Mouse (Mus musculus): Measurements from ENCODE around the gene Zbp1.

The Zbp1 gene

GRCm38 (mm10) chr2:173216840-173217239 is 1.9 kb downstream of the Zbp1 start:
- no peak for DNase-seq (ENCODE audit: low spot score in 2 of 2)

- no peak for DNase-seq (ENCODE audit: low spot score in 2 of 2)
Measured at GRCm38 (mm10) chr2:173212227-173212626, 6.5 kb downstream of the Zbp1 start.

- DNase-seq (ENCODE audit: low spot score in 2 of 2): no peak
Measured at GRCm38 (mm10) chr2:173209091-173209815, 9.5 kb downstream of the Zbp1 start.

- no peak for DNase-seq (ENCODE audit: low spot score in 2 of 2)
Measured at GRCm38 (mm10) chr2:173207051-173207450, 11.7 kb downstream of the Zbp1 start.

- no peak for DNase-seq (ENCODE audit: low spot score in 2 of 2)
Measured at GRCm38 (mm10) chr2:173205563-173206099, 13.1 kb downstream of the Zbp1 start.

GRCm38 (mm10) chr2:173204671-173205070 is 14.1 kb downstream of the Zbp1 start:
- no peak for DNase-seq (ENCODE audit: low spot score in 2 of 2)

- no peak for DNase-seq (ENCODE audit: low spot score in 2 of 2)
Measured at GRCm38 (mm10) chr2:173203726-173204125, 15.0 kb downstream of the Zbp1 start.

GRCm38 (mm10) chr2:173202924-173203689 is 15.6 kb downstream of the Zbp1 start:
- DNase-seq (ENCODE audit: low spot score in 2 of 2): no peak

GRCm38 (mm10) chr2:173194796-173195195 is 23.9 kb downstream of the Zbp1 start:
- DNase-seq (ENCODE audit: low spot score in 2 of 2): no peak

- DNase-seq (ENCODE audit: low spot score in 2 of 2): no peak
Measured at GRCm38 (mm10) chr2:173187182-173187855, 31.4 kb downstream of the Zbp1 start.

- peak; percentile 84 to 85 for DNase-seq (ENCODE audit: low spot score in 2 of 2)
Measured at GRCm38 (mm10) chr2:173186047-173186943, 32.4 kb downstream of the Zbp1 start.

- DNase-seq (ENCODE audit: low spot score in 2 of 2): no peak
Measured at GRCm38 (mm10) chr2:173185282-173185681, 33.4 kb downstream of the Zbp1 start.

GRCm38 (mm10) chr2:173184475-173185080 is 34.1 kb downstream of the Zbp1 start:
- no peak for DNase-seq (ENCODE audit: low spot score in 2 of 2)

- peak; percentile 46 to 62 for DNase-seq (ENCODE audit: low spot score in 2 of 2)
Measured at GRCm38 (mm10) chr2:173183836-173184460, 34.8 kb downstream of the Zbp1 start.

GRCm38 (mm10) chr2:173183311-173183710 is 35.4 kb downstream of the Zbp1 start:
- no peak for DNase-seq (ENCODE audit: low spot score in 2 of 2)

- no peak for DNase-seq (ENCODE audit: low spot score in 2 of 2)
Measured at GRCm38 (mm10) chr2:173182796-173183195, 35.9 kb downstream of the Zbp1 start.

GRCm38 (mm10) chr2:173181901-173182300 is 36.8 kb downstream of the Zbp1 start:
- no peak for DNase-seq (ENCODE audit: low spot score in 2 of 2)

- no peak for DNase-seq (ENCODE audit: low spot score in 2 of 2)
Measured at GRCm38 (mm10) chr2:173181486-173181885, 37.2 kb downstream of the Zbp1 start.

- no peak for DNase-seq (ENCODE audit: low spot score in 2 of 2)
Measured at GRCm38 (mm10) chr2:173180721-173181388, 37.9 kb downstream of the Zbp1 start.

- no peak for DNase-seq (ENCODE audit: low spot score in 2 of 2)
Measured at GRCm38 (mm10) chr2:173180026-173180425, 38.7 kb downstream of the Zbp1 start.
